Comparison of ENCODE assay signal across 11 mouse cellular contexts in genomic region chr9:56535361-56535760, GRCm38 (mm10).
A peak's percentile ranks its signal among the peaks of the same experiment; 100 is the strongest.
DNase-seq lines count a peak whose midpoint lies in the region; ATAC-seq lines count a peak whose summit lies in the region.
"Had no signal": no experiment of that assay in that cellular context is flagged by ENCODE, and none has a peak within 500 bp of the region (broad histone marks: within the 10 kb centered on the region; RNA-seq: fewer than 3 reads in every experiment).

No protein-coding gene starts in this region.

- H3K4me2 ChIP-seq in lung, embryonic 15.5 days: no peak overlapping the region
- H3K4me2 ChIP-seq in hindbrain, embryonic 15.5 days: peak overlapping the region; percentile 44
- H3K4me2 ChIP-seq: liver, embryonic 15.5 days had no signal

- peaks cover 15% of the 10 kb centered on the region for H3K4me1 ChIP-seq in lung, embryonic 15.5 days
- peaks cover 27% of the 10 kb centered on the region for H3K4me1 ChIP-seq in hindbrain, embryonic 15.5 days (replicated peaks)

- H3K36me3 ChIP-seq in lung, embryonic 15.5 days: no peaks in the 10 kb centered on the region
- H3K36me3 ChIP-seq in hindbrain, embryonic 15.5 days: no peaks in the 10 kb centered on the region
- H3K36me3 ChIP-seq: liver, embryonic 15.5 days had no signal

- H3K9ac ChIP-seq in lung, embryonic 15.5 days: no peak overlapping the region
- peak overlapping the region; percentile 15; the same call in 1 of the 2 replicates for H3K9ac ChIP-seq in hindbrain, embryonic 15.5 days
- H3K9ac ChIP-seq: liver, embryonic 15.5 days had no signal

- ATAC-seq in lung, embryonic 15.5 days (ENCODE audit: borderline replicate concordance, extremely low read depth, low FRiP score, low TSS enrichment): no peak
- ATAC-seq in hindbrain, embryonic 15.5 days (ENCODE audit: low FRiP score, low read depth): peak; percentile 70

- peak; percentile 37 to 45 for DNase-seq in adrenal gland, adult (ENCODE audit: inconsistent age in 2 of 2, low spot score in 1 of 2)
- DNase-seq in adrenal gland, postnatal 25 days: no peak
- DNase-seq in lung, postnatal 14 days: no peak
- peak; percentile 61 for DNase-seq in retina, embryonic 14.5 days (ENCODE audit: low spot score)
- no peak for DNase-seq in cerebellum, postnatal 25 days
- DNase-seq in c-Kit-positive CD71-positive TER-119-positive erythroid progenitor cells, embryonic 14.5 days (ENCODE audit: low spot score): no peak
- DNase-seq: cerebellum, adult 2 months; gastrocnemius, postnatal 14 days had no signal

- 32% methylated on average over 11 of the region's 11 CpGs for WGBS in lung, embryonic 15.5 days
- WGBS in hindbrain, embryonic 15.5 days: 20% methylated on average over 11 of the region's 11 CpGs

- H3K27me3 ChIP-seq in lung, embryonic 15.5 days: no peaks in the 10 kb centered on the region
- H3K27me3 ChIP-seq in hindbrain, embryonic 15.5 days: no peaks in the 10 kb centered on the region
- H3K27me3 ChIP-seq: liver, embryonic 15.5 days had no signal

- peak overlapping the region; percentile 32; the same call in 1 of the 2 replicates for H3K27ac ChIP-seq in lung, embryonic 15.5 days
- peak overlapping the region; percentile 72 for H3K27ac ChIP-seq in hindbrain, embryonic 15.5 days (replicated peaks)
- H3K27ac ChIP-seq: liver, embryonic 15.5 days had no signal

- H3K4me3 ChIP-seq in lung, embryonic 15.5 days: no peak overlapping the region
- H3K4me3 ChIP-seq in hindbrain, embryonic 15.5 days: no peak overlapping the region
- H3K4me3 ChIP-seq: liver, embryonic 15.5 days had no signal

- H3K9me3 ChIP-seq in lung, embryonic 15.5 days: no peaks in the 10 kb centered on the region
- no peaks in the 10 kb centered on the region for H3K9me3 ChIP-seq in hindbrain, embryonic 15.5 days
- H3K9me3 ChIP-seq: liver, embryonic 15.5 days had no signal

Comparison
In these comparisons a context has a peak if more than half of its experiments do, and no peak if none do; other contexts are left out.
1. DNase-seq: peak in adrenal gland, adult (2 of 2) and retina, embryonic 14.5 days (single experiment); none in adrenal gland, postnatal 25 days (single experiment), lung, postnatal 14 days (single experiment), cerebellum, postnatal 25 days (0 of 2) and c-Kit-positive CD71-positive TER-119-positive erythroid progenitor cells, embryonic 14.5 days (single experiment).